Mouse (Mus musculus) v-Abl transformed pro-B cells (cell line): ENCODE results near the gene Trpd52l3.
"Not testable (repeated sequence)": the region's sequence is repeated elsewhere in the genome, so short reads cannot be mapped to it uniquely, and the experiment has no call there.

Experiments
- in situ Hi-C, 2 experiments: fragments of 400-800 bp; cut with MboI; formaldehyde crosslinking; loops; one replicate each; pipeline ENCODE4 v1.15.1; 2025; ENCODE audit not compliant: unreplicated experiment in 2 of 2

Trpd52l3 gene

GRCm38 (mm10) chr19:30003621-30004020, at the start of gene Trpd52l3:
Trpd52l3 (plus strand) TSS chr19:30003790.
- in situ Hi-C loops, result no loop called here

GRCm38 (mm10) chr19:29953833-29954232, 49.8 kb upstream of the Trpd52l3 start:
- in situ Hi-C loops, result no loop called here

GRCm38 (mm10) chr19:29955454-29955853, 48.1 kb upstream of the Trpd52l3 start:
- in situ Hi-C loops, result no loop called here

GRCm38 (mm10) chr19:29960906-29961305, 42.7 kb upstream of the Trpd52l3 start:
- in situ Hi-C loops, result no loop called here

GRCm38 (mm10) chr19:29961842-29962241, 41.7 kb upstream of the Trpd52l3 start:
- in situ Hi-C loops, result no loop called here

- in situ Hi-C loops, result no loop called here
Measured at GRCm38 (mm10) chr19:29963598-29964092, 39.9 kb upstream of the Trpd52l3 start.

GRCm38 (mm10) chr19:29967960-29968359, 35.6 kb upstream of the Trpd52l3 start:
- in situ Hi-C loops, result no loop called here

GRCm38 (mm10) chr19:29973396-29973795, 30.2 kb upstream of the Trpd52l3 start:
- in situ Hi-C loops, result no loop called here

- in situ Hi-C loops, result loop anchor here (5.0 kb wide), 3 partner anchors 148 to 228 kb away; no protein-coding TSS in a partner anchor
Measured at GRCm38 (mm10) chr19:29978847-29979246, 24.7 kb upstream of the Trpd52l3 start.

- in situ Hi-C loops, result loop anchor here (5.0 to 10.0 kb wide), 5 partner anchors 145 to 228 kb away; no protein-coding TSS in a partner anchor
Measured at GRCm38 (mm10) chr19:29979452-29980089, 24.0 kb upstream of the Trpd52l3 start.

GRCm38 (mm10) chr19:29984208-29985005, 19.2 kb upstream of the Trpd52l3 start:
- in situ Hi-C loops, result loop anchor here in 1 of 2 experiments (10.0 kb wide), 2 partner anchors 140 to 220 kb away; no protein-coding TSS in a partner anchor

- in situ Hi-C loops, result loop anchor here in 1 of 2 experiments (10.0 kb wide), 2 partner anchors 138 to 218 kb away; no protein-coding TSS in a partner anchor
Measured at GRCm38 (mm10) chr19:29986464-29987091, 17.0 kb upstream of the Trpd52l3 start.

- in situ Hi-C loops, result no loop called here
Measured at GRCm38 (mm10) chr19:30000406-30001365, 2.9 kb upstream of the Trpd52l3 start.

- in situ Hi-C loops, result no loop called here
Measured at GRCm38 (mm10) chr19:30001550-30001949, 2.0 kb upstream of the Trpd52l3 start.

GRCm38 (mm10) chr19:30006371-30006770, 2.8 kb downstream of the Trpd52l3 start:
- in situ Hi-C loops, result no loop called here

GRCm38 (mm10) chr19:30010520-30011296, 7.1 kb downstream of the Trpd52l3 start:
- in situ Hi-C loops, result no loop called here

GRCm38 (mm10) chr19:30014331-30014730, 10.7 kb downstream of the Trpd52l3 start:
- in situ Hi-C loops, result no loop called here

GRCm38 (mm10) chr19:30016156-30016555, 12.6 kb downstream of the Trpd52l3 start:
- in situ Hi-C loops, result no loop called here

GRCm38 (mm10) chr19:30023419-30023818, 19.8 kb downstream of the Trpd52l3 start:
- in situ Hi-C loops, result not testable (repeated sequence)
